Mouse (Mus musculus): ENCODE measurements around the gene Gm14851. TPM values are rescaled to one million over a fixed set of nuclear protein-coding genes. Genes with fewer than 3 reads are reported as not detected.
A peak's percentile ranks its signal among the peaks of the same experiment; 100 is the strongest.
"Not testable (repeated sequence)": the region's sequence is repeated elsewhere in the genome, so short reads cannot be mapped to it uniquely, and the experiment has no call there.

Gm14851 gene
- total RNA-seq (2021), result not detected in 2 replicates
- long read RNA-seq, experiment 1, result 0 reads
- long read RNA-seq, experiment 2, result 0 reads

GRCm38 (mm10) chr8:21095950-21096349 lies at the start of gene Gm14851:
TSS of gene Gm14851 (minus strand) at chr8:21096050.
- not testable (repeated sequence) for DNase-seq

GRCm38 (mm10) chr8:21134342-21134741 lies 38.5 kb upstream of the Gm14851 start, which contains the start of gene Defa30:
TSS of gene Defa30 (plus strand) at chr8:21134642.
- not testable (repeated sequence) for DNase-seq

GRCm38 (mm10) chr8:21093106-21093505 lies 2.7 kb downstream of the Gm14851 start:
- DNase-seq, result peak; percentile 44

- not testable (repeated sequence) for DNase-seq
Measured at GRCm38 (mm10) chr8:21084142-21084541, 11.7 kb downstream of the Gm14851 start, which contains the start of gene Defa25. TSS of gene Defa25 (plus strand) at chr8:21084442.

- not testable (repeated sequence) for DNase-seq
Measured at GRCm38 (mm10) chr8:21064738-21065137, 31.1 kb downstream of the Gm14851 start, which contains the start of gene Defa35. TSS of gene Defa35 (plus strand) at chr8:21065038.

- DNase-seq, result not testable (repeated sequence)
Measured at GRCm38 (mm10) chr8:21054747-21055146, 41.1 kb downstream of the Gm14851 start, which contains the start of gene Defa23. TSS of gene Defa23 (plus strand) at chr8:21055047.

Other genes starting within 250 kb of the Gm14851 start
- gene Defb33, start 203.4 kb downstream of the Gm14851 start, total RNA-seq (2021), result not detected in 2 replicates
- gene Gm15056, start 193.4 kb downstream of the Gm14851 start, total RNA-seq (2021), result not detected in 2 replicates
- gene Gm6040, start 174.0 kb downstream of the Gm14851 start, total RNA-seq (2021), result not detected in 2 replicates
- gene AY761185, start 151.3 kb downstream of the Gm14851 start, total RNA-seq (2021), result not detected in 2 replicates
- not detected in 2 replicates for gene Defa21, start 70.5 kb downstream of the Gm14851 start, total RNA-seq (2021)
- not detected in 2 replicates for gene Defa23, start 41.0 kb downstream of the Gm14851 start, total RNA-seq (2021)
- gene Defa35, start 31.0 kb downstream of the Gm14851 start, total RNA-seq (2021), result not detected in 2 replicates
- gene Defa25, start 11.6 kb downstream of the Gm14851 start, total RNA-seq (2021), result not detected in 2 replicates
- not detected in 2 replicates for gene Defa30, start 38.6 kb upstream of the Gm14851 start, total RNA-seq (2021)
- not detected in 2 replicates for gene Defa22, start 66.2 kb upstream of the Gm14851 start, total RNA-seq (2021)
- gene Defa31, start 95.6 kb upstream of the Gm14851 start, total RNA-seq (2021), result not detected in 2 replicates
- not detected in 2 replicates for gene Gm15293, start 105.5 kb upstream of the Gm14851 start, total RNA-seq (2021)
- not detected in 2 replicates for gene Gm15292, start 153.7 kb upstream of the Gm14851 start, total RNA-seq (2021)
- gene Defa27, start 219.5 kb upstream of the Gm14851 start, total RNA-seq (2021), result not detected in 2 replicates
- gene Defa29, start 231.0 kb upstream of the Gm14851 start, total RNA-seq (2021), result not detected in 2 replicates

Data from adrenal gland, postnatal 14 days (tissue).